In the genomic region with DNA sequence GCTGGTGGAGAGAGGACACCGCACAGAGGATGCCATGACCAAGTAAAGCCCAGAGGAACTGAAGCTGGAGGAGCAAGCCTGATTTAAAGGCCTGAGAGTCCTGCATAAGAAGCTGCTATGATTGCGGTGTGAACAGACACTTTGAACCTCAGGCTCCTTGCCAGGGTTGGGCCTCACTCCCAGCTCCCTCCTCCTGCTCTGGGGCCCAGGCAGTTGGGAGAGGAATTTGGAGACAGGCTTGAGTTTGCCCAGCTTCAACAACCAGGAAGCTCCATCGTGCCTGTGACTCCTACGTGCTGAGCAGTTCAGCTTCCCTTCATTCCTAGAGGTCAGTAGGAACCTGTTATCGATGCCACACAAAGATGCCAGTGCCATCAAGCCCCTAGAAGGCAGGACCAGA, we compare ENCODE assay signal across 10 mouse cellular contexts. TPM values are rescaled to one million over a fixed set of nuclear protein-coding genes. Genes with fewer than 3 reads are reported as not detected.
DNase-seq lines count a peak whose midpoint lies in the region; ATAC-seq and TF ChIP-seq lines count a peak whose summit lies in the region.
"Had no signal": no experiment of that assay in that cellular context is flagged by ENCODE, and none has a peak within 500 bp of the region (broad histone marks: within the 10 kb centered on the region; RNA-seq: fewer than 3 reads in every experiment).

No protein-coding gene starts in this region.

- no peak for ATAC-seq in heart, embryonic 13.5 days (ENCODE audit: extremely low read depth, insufficient number of reproducible peaks, low FRiP score, low TSS enrichment)
- no peak for ATAC-seq in forebrain, postnatal 0 days
- ATAC-seq: Patski had no signal

- no peak for TF ChIP-seq CTCF in forebrain, postnatal 0 days (IDR thresholded peaks at IDR 0.05; ENCODE audit: low read depth)

- no peaks in the 10 kb centered on the region for H3K27me3 ChIP-seq in heart, embryonic 13.5 days (replicated peaks)
- no peaks in the 10 kb centered on the region for H3K27me3 ChIP-seq in limb, embryonic 10.5 days (ENCODE audit: low read depth, poor library complexity, severe bottlenecking)
- no peaks in the 10 kb centered on the region for H3K27me3 ChIP-seq in forebrain, postnatal 0 days (ENCODE audit: insufficient read depth, low read length)
- H3K27me3 ChIP-seq: Patski had no signal

- H3K9me3 ChIP-seq in heart, embryonic 13.5 days: no peaks in the 10 kb centered on the region
- H3K9me3 ChIP-seq in limb, embryonic 10.5 days (replicated peaks): no peaks in the 10 kb centered on the region
- no peaks in the 10 kb centered on the region for H3K9me3 ChIP-seq in forebrain, postnatal 0 days (ENCODE audit: low read length)

- peak overlapping the region; percentile 86 for H3K27ac ChIP-seq in heart, embryonic 13.5 days (replicated peaks)
- 0 out of 2 replicates have a peak overlapping the region, but pooled peaks have one; percentile 27 for H3K27ac ChIP-seq in limb, embryonic 10.5 days
- no peak overlapping the region for H3K27ac ChIP-seq in forebrain, postnatal 0 days (ENCODE audit: low read depth, low read length)

- 0 out of 2 replicates have a peak overlapping the region, but pooled peaks have one; percentile 14 for H3K4me2 ChIP-seq in heart, embryonic 13.5 days
- no peak overlapping the region for H3K4me2 ChIP-seq in forebrain, postnatal 0 days (ENCODE audit: low read depth)

- no peaks in the 10 kb centered on the region for H3K36me3 ChIP-seq in heart, embryonic 13.5 days
- no peaks in the 10 kb centered on the region for H3K36me3 ChIP-seq in limb, embryonic 10.5 days
- H3K36me3 ChIP-seq in forebrain, postnatal 0 days (ENCODE audit: insufficient read depth): no peaks in the 10 kb centered on the region

- no peak overlapping the region for H3K4me3 ChIP-seq in heart, embryonic 13.5 days
- H3K4me3 ChIP-seq in limb, embryonic 10.5 days: no peak overlapping the region
- no peak overlapping the region for H3K4me3 ChIP-seq in forebrain, postnatal 0 days (ENCODE audit: low read depth, low read length)

- H3K9ac ChIP-seq in heart, embryonic 13.5 days: peak overlapping the region; percentile 29; the same call in 1 of the 2 replicates
- H3K9ac ChIP-seq in forebrain, postnatal 0 days: no peak overlapping the region

- DNase-seq in ovary, adult 18-20 months (ENCODE audit: low spot score): peak; percentile 18
- DNase-seq in ovary, postnatal 14 days (ENCODE audit: low spot score): no peak
- DNase-seq in limb, embryonic 10.5 days (ENCODE audit: low spot score): no peak
- peak; percentile 53 for DNase-seq in testis, postnatal 14 days (ENCODE audit: low spot score)
- no peak for DNase-seq in forebrain, postnatal 0 days
- no peak for DNase-seq in thymus, postnatal 0 days (ENCODE audit: low spot score)
- DNase-seq: midbrain, embryonic 14.5 days; thymus, postnatal 4 days had no signal

- 34% methylated on average over 5 of the region's 5 CpGs for WGBS in heart, embryonic 13.5 days
- 67% methylated on average over 5 of the region's 5 CpGs for WGBS in limb, embryonic 10.5 days
- 74% methylated on average over 5 of the region's 5 CpGs for WGBS in forebrain, postnatal 0 days

- peaks cover 36% of the 10 kb centered on the region for H3K4me1 ChIP-seq in heart, embryonic 13.5 days
- no peaks in the 10 kb centered on the region for H3K4me1 ChIP-seq in limb, embryonic 10.5 days
- H3K4me1 ChIP-seq in forebrain, postnatal 0 days (ENCODE audit: insufficient read depth): no peaks in the 10 kb centered on the region

RNA-seq across cellular contexts. Expression of a gene that starts 35.7 kb away (rescaled TPM):
- 23.3 and 23.9 TPM in 2 replicates for polyA plus RNA-seq in heart, embryonic 13.5 days (2015; fragmentation: Nextera tagmentation; extraction: Ambion mirVana)
- 2.4 and 4.2 TPM in 2 replicates for polyA plus RNA-seq in limb, embryonic 10.5 days (2016; fragmentation: Nextera tagmentation; extraction: Ambion mirVana)
- total RNA-seq in forebrain, postnatal 0 days (2014; rRNA removed): 11.3 and 12.1 TPM in 2 replicates
- 13.2 and 18.5 TPM in 2 replicates for polyA plus RNA-seq in forebrain, postnatal 0 days (2015; fragmentation: Nextera tagmentation; extraction: Ambion mirVana)
- polyA plus RNA-seq in thymus, postnatal 0 days (2015; fragmentation: Nextera tagmentation; extraction: Ambion mirVana): 5.1 and 5.3 TPM in 2 replicates

RNA-seq across cellular contexts. Expression of a gene that starts 45.9 kb away (rescaled TPM):
- 0.13 and 0.33 TPM in 2 replicates for polyA plus RNA-seq in heart, embryonic 13.5 days (2015; fragmentation: Nextera tagmentation; extraction: Ambion mirVana)
- polyA plus RNA-seq in limb, embryonic 10.5 days (2016; fragmentation: Nextera tagmentation; extraction: Ambion mirVana): not detected in 2 replicates
- 3.9 and 5.4 TPM in 2 replicates for total RNA-seq in forebrain, postnatal 0 days (2014; rRNA removed)
- 8.7 and 11.8 TPM in 2 replicates for polyA plus RNA-seq in forebrain, postnatal 0 days (2015; fragmentation: Nextera tagmentation; extraction: Ambion mirVana)
- 1.3 and 1.6 TPM in 2 replicates for polyA plus RNA-seq in thymus, postnatal 0 days (2015; fragmentation: Nextera tagmentation; extraction: Ambion mirVana)
- polyA plus RNA-seq: Patski had no signal

Comparison
In these comparisons a context has a peak if more than half of its experiments do, and no peak if none do; other contexts are left out.
1. DNase-seq: peak in ovary, adult 18-20 months (single experiment) and testis, postnatal 14 days (single experiment); none in ovary, postnatal 14 days (single experiment), limb, embryonic 10.5 days (single experiment), forebrain, postnatal 0 days (single experiment) and thymus, postnatal 0 days (single experiment).